Mouse (Mus musculus): ENCODE measurements at regions not wholly inside any gene's neighbourhood (a gene's known extent, or its start where the extent isn't known, plus 50 kb on each side); places are given as distances from the start of the nearest gene placed in this dataset.

DNA sequence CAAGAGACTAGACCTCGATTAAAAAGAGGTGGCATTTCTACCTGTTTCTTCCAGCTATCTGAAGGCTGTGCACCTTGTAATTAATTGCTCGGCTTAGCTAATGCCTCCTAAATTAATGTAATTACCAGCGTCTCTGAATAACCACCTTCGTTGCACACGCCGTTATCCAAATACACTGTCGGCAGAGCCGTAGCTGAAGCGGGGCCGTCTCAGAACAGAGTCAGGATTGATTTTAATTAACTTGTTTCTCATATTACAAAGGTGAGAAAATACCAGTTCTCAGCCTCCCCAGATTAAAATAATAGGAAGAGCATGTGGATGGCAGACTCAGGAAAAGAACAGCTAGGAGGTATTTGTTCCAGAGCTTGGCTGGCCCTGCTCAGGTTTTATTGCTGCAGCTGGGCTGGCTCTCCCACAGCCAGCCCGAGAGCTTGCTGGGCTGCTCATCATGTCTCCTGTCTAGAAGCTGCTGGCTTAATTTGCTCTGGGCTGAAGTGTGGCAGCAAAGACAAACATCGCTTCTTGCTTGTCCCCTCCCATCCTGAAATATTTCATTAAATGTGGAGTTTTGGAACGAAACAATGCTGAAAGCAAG, 282.5 kb downstream of the Cbln1 start:
- Histone ChIP-seq H3K27me3 (ENCODE audit: insufficient read depth, low read length) (no peaks in the 10 kb centered on the region), H3K27ac (no peak overlapping the region), H3K4me3 (replicated peaks; ENCODE audit: low read depth, low read length) (no peak overlapping the region), H3K9ac (ENCODE audit: low read depth, low read length) (no peak overlapping the region), H3K4me1 (replicated peaks; ENCODE audit: insufficient read depth, low read length) (no peaks in the 10 kb centered on the region), H3K9me3 (replicated peaks; ENCODE audit: low read length) (no peaks in the 10 kb centered on the region), H3K4me2 (ENCODE audit: low read length) (no peak overlapping the region), H3K36me3 (ENCODE audit: insufficient read depth, low read length) (no peaks in the 10 kb centered on the region)
- no peak for TF ChIP-seq CTCF (IDR thresholded peaks at IDR 0.05; ENCODE audit: low read depth)
- WGBS = 33% methylated on average over 13 of the region's 13 CpGs
- ATAC-seq (replicated peaks; ENCODE audit: low FRiP score, low read depth) (no peak; the same call in 1 of the 2 replicates), DNase-seq (ENCODE audit: low spot score) (peak; percentile 82)

DNA sequence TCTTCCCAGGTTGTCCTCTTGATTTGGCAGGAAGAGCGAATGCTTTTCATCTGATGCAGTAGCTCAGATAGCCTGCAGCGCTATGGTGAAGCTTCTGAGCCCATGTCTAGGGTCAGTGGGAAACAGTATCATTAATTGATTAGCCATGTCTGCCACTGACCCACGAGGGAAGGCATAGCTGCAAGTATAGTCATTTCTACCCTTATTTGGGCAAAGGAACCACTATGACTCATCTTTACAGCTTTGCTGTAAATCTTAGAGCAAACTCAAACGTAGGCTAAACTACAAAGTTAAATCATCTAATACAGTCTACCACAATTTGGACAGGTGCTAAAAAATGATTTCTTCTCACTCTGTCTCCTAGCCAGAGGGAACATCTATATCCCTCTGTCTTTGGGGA, 289.5 kb downstream of the Cbln1 start:
- H3K4me2 ChIP-seq (ENCODE audit: low read length) = no peak overlapping the region
- H3K4me3 ChIP-seq (replicated peaks; ENCODE audit: low read depth, low read length) = no peak overlapping the region
- no peak for ATAC-seq (replicated peaks; ENCODE audit: low FRiP score, low read depth)
- H3K9me3 ChIP-seq (replicated peaks; ENCODE audit: low read length) = no peaks in the 10 kb centered on the region
- WGBS = 42% methylated on average over 4 of the region's 4 CpGs
- no peaks in the 10 kb centered on the region for H3K36me3 ChIP-seq (ENCODE audit: insufficient read depth, low read length)
- peak; percentile 43 for DNase-seq (ENCODE audit: low spot score)
- no peak overlapping the region for H3K9ac ChIP-seq (ENCODE audit: low read depth, low read length)
- no peaks in the 10 kb centered on the region for H3K27me3 ChIP-seq (ENCODE audit: insufficient read depth, low read length)
- TF ChIP-seq CTCF (IDR thresholded peaks at IDR 0.05; ENCODE audit: low read depth) = no peak
- no peak overlapping the region for H3K27ac ChIP-seq
- no peaks in the 10 kb centered on the region for H3K4me1 ChIP-seq (replicated peaks; ENCODE audit: insufficient read depth, low read length)

DNA sequence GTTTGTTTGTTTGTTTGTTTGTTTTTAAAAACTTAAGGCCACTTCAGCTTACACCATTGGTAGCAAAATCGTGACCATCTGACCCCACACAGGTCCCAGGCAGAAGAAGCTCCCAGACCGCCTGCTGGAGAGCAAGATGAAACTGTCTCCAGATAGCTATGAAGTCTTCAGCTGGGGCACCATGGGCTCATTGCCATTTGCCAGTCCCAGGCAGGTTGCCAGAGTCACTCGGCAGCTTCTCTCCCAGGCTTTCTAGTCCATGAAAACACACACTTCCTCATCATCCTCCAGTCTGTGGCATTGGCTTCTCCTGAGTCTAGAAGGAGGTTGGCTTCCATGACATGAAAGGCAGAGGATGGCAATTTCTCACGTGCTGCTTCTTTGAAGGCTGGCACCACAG, 293.5 kb upstream of the N4bp1 start:
- Histone ChIP-seq H3K4me3 (replicated peaks; ENCODE audit: low read depth, low read length) (no peak overlapping the region), H3K27ac (no peak overlapping the region), H3K9ac (ENCODE audit: low read depth, low read length) (no peak overlapping the region), H3K27me3 (ENCODE audit: insufficient read depth, low read length) (no peaks in the 10 kb centered on the region), H3K4me2 (ENCODE audit: low read length) (no peak overlapping the region), H3K4me1 (replicated peaks; ENCODE audit: insufficient read depth, low read length) (no peaks in the 10 kb centered on the region), H3K36me3 (ENCODE audit: insufficient read depth, low read length) (no peaks in the 10 kb centered on the region), H3K9me3 (replicated peaks; ENCODE audit: low read length) (no peaks in the 10 kb centered on the region)
- ATAC-seq (replicated peaks; ENCODE audit: low FRiP score, low read depth) = no peak
- no peak for DNase-seq (ENCODE audit: low spot score)
- WGBS = 79% methylated on average over 4 of the region's 4 CpGs
- no peak for TF ChIP-seq CTCF (IDR thresholded peaks at IDR 0.05; ENCODE audit: low read depth)

DNA sequence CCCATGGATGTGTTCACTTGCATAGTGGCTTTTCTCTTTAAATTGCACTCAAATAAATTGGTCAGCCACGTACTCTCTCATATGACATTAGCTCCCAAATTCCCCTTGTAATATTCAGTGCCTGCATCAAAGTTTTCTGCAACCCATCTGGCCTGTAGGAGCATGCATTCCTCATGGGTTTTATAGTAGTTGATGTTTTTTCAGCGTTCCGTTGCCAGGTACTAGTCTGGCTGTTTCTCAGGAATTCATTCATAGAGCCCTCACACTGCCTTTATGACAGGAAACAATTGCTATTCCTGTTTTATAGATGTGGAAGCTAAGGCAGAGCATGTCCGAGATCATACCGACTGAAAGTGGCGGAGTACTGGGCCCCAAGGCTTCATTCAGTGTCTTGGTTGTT, 292.6 kb upstream of the N4bp1 start:
- no peak for DNase-seq (ENCODE audit: low spot score)
- no peak overlapping the region for H3K4me2 ChIP-seq (ENCODE audit: low read length)
- H3K36me3 ChIP-seq (ENCODE audit: insufficient read depth, low read length) = no peaks in the 10 kb centered on the region
- H3K4me1 ChIP-seq (replicated peaks; ENCODE audit: insufficient read depth, low read length) = no peaks in the 10 kb centered on the region
- ATAC-seq (replicated peaks; ENCODE audit: low FRiP score, low read depth) = no peak
- no peaks in the 10 kb centered on the region for H3K27me3 ChIP-seq (ENCODE audit: insufficient read depth, low read length)
- H3K27ac ChIP-seq = no peak overlapping the region
- no peak overlapping the region for H3K4me3 ChIP-seq (replicated peaks; ENCODE audit: low read depth, low read length)
- WGBS = 79% methylated on average over 6 of the region's 6 CpGs
- no peak for TF ChIP-seq CTCF (IDR thresholded peaks at IDR 0.05; ENCODE audit: low read depth)
- no peaks in the 10 kb centered on the region for H3K9me3 ChIP-seq (replicated peaks; ENCODE audit: low read length)
- no peak overlapping the region for H3K9ac ChIP-seq (ENCODE audit: low read depth, low read length)

DNA sequence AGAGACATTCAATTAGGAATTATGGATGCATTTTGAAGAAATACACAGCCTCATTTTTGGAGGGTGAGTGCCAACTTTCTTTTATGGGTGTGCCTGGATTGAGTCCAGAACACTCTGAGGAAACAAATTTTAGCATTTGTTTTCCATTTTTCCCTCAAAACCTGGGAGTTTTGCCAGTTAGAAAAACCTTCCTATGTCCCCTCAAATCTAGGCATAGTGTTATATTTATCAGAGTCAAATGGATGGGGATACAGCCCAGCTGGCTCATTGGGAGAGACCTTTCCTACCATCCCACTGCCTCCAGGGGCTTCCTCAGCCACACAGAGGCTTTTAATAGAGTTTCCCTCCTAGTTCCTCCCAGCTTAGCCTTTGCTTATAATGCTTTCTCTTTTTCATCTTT, 290.0 kb upstream of the N4bp1 start:
- DNase-seq (ENCODE audit: low spot score) = peak; percentile 49
- Histone ChIP-seq H3K36me3 (ENCODE audit: insufficient read depth, low read length) (no peaks in the 10 kb centered on the region), H3K4me2 (ENCODE audit: low read length) (no peak overlapping the region), H3K4me3 (replicated peaks; ENCODE audit: low read depth, low read length) (no peak overlapping the region), H3K4me1 (replicated peaks; ENCODE audit: insufficient read depth, low read length) (no peaks in the 10 kb centered on the region), H3K9ac (ENCODE audit: low read depth, low read length) (no peak overlapping the region), H3K9me3 (replicated peaks; ENCODE audit: low read length) (no peaks in the 10 kb centered on the region), H3K27ac (no peak overlapping the region), H3K27me3 (ENCODE audit: insufficient read depth, low read length) (no peaks in the 10 kb centered on the region)
- no peak for TF ChIP-seq CTCF (IDR thresholded peaks at IDR 0.05; ENCODE audit: low read depth)
- ATAC-seq (replicated peaks; ENCODE audit: low FRiP score, low read depth) = no peak

DNA sequence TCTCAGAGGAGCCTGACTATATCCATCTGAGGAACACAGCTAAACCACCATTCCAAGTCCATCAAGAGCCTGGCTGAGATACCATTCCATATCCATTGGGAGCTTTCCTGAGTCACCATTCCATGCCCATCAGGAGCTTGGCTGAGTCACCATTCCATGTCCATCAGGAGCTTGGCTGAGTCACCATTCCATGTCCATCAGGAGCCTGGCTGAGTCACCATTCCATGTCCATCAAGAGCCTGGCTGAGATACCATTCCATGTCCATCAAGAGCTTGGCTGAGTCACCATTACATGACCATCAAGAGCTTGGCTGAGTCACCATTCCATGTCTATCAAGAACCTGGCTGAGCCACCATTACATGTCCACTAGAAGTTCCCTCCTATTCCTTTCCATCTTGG, 288.7 kb upstream of the N4bp1 start:
- no peaks in the 10 kb centered on the region for H3K36me3 ChIP-seq (ENCODE audit: insufficient read depth, low read length)
- no peak overlapping the region for H3K4me2 ChIP-seq (ENCODE audit: low read length)
- H3K4me3 ChIP-seq (replicated peaks; ENCODE audit: low read depth, low read length) = no peak overlapping the region
- ATAC-seq (replicated peaks; ENCODE audit: low FRiP score, low read depth) (no peak), DNase-seq (ENCODE audit: low spot score) (no peak)
- H3K9ac ChIP-seq (ENCODE audit: low read depth, low read length) = no peak overlapping the region
- no peaks in the 10 kb centered on the region for H3K9me3 ChIP-seq (replicated peaks; ENCODE audit: low read length)
- H3K27me3 ChIP-seq (ENCODE audit: insufficient read depth, low read length) = no peaks in the 10 kb centered on the region
- H3K27ac ChIP-seq = no peak overlapping the region
- no peak for TF ChIP-seq CTCF (IDR thresholded peaks at IDR 0.05; ENCODE audit: low read depth)
- H3K4me1 ChIP-seq (replicated peaks; ENCODE audit: insufficient read depth, low read length) = no peaks in the 10 kb centered on the region

DNA sequence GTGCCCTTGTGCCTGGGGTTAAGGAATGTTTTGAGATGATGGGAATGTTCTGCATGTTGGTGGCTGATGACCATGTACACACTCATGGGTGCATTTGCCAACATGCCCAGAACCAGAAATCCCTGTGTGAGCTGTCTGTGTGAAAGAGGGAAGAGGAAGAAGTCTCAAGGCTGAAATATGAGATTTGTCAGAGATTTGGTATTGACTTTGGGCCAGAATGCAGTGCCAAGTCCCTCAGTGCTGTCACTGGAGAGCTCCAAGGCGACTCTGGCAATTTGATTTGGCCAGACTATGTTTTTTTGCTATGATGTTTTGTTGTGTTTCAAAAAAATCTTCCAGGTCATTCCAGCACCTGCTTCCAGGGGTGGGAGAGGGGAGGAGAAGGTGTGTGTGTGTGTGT, 281.7 kb upstream of the N4bp1 start:
- DNase-seq (ENCODE audit: low spot score) (no peak), ATAC-seq (replicated peaks; ENCODE audit: low FRiP score, low read depth) (no peak)
- Histone ChIP-seq H3K27ac (no peak overlapping the region), H3K4me3 (replicated peaks; ENCODE audit: low read depth, low read length) (no peak overlapping the region), H3K4me1 (replicated peaks; ENCODE audit: insufficient read depth, low read length) (no peaks in the 10 kb centered on the region), H3K9me3 (replicated peaks; ENCODE audit: low read length) (no peaks in the 10 kb centered on the region), H3K4me2 (ENCODE audit: low read length) (no peak overlapping the region), H3K36me3 (ENCODE audit: insufficient read depth, low read length) (no peaks in the 10 kb centered on the region), H3K9ac (ENCODE audit: low read depth, low read length) (no peak overlapping the region), H3K27me3 (ENCODE audit: insufficient read depth, low read length) (no peaks in the 10 kb centered on the region)
- WGBS = 59% methylated on average over 1 of the region's 1 CpGs
- no peak for TF ChIP-seq CTCF (IDR thresholded peaks at IDR 0.05; ENCODE audit: low read depth)

Measured in kidney, postnatal 0 days (tissue).